Mouse (Mus musculus): ENCODE data around the gene Pld3.
A peak's percentile ranks its signal among the peaks of the same experiment; 100 is the strongest.

- TF ChIP-seq CTCF (conservative IDR thresholded peaks at IDR 0.05; ENCODE audit: low read length) (peak; percentile 41), NANOG (IDR thresholded peaks at IDR 0.05; ENCODE audit: borderline replicate concordance, low read length) (peak; percentile 41; the same call in 1 of the 2 replicates), POU5F1 (IDR thresholded peaks at IDR 0.05; ENCODE audit: borderline replicate concordance, low read length) (no peak)
These were observed 44.4 kb downstream of the Pld3 start for GRCm38 (mm10) chr7:27508648-27509005.
